Mouse (Mus musculus): Measurements from ENCODE around the gene Pcca. TPM values are rescaled to one million over a fixed set of nuclear protein-coding genes. Genes with fewer than 3 reads are reported as not detected.

The Pcca gene
- polyA plus RNA-seq, 1 experiment = 24.8 TPM

GRCm38 (mm10) chr14:122489686-122490414 lies 44.3 kb upstream of the Pcca start:
- no peak for TF ChIP-seq CTCF (IDR thresholded peaks at IDR 0.05; ENCODE audit: control insufficient read depth, insufficient read depth, low read length)
- TF ChIP-seq POLR2A (IDR thresholded peaks at IDR 0.05; ENCODE audit: borderline replicate concordance, control insufficient read depth, low read depth, low read length) = no peak
- Histone ChIP-seq H3K27ac (ENCODE audit: control insufficient read depth, insufficient read depth, low read depth, low read length, poor library complexity) (no peak overlapping the region), H3K4me3 (replicated peaks; ENCODE audit: control insufficient read depth, low read depth, low read length) (no peak overlapping the region), H3K4me1 (ENCODE audit: control insufficient read depth, insufficient read depth, low read length) (no peaks in the 10 kb centered on the region)
- WGBS = 10% methylated on average over 12 of the region's 12 CpGs

GRCm38 (mm10) chr14:122490441-122491328 lies 43.4 kb upstream of the Pcca start, which contains the start of gene Gm10837:
Gm10837 (plus strand) TSS chr14:122490586.
- Histone ChIP-seq H3K4me1 (ENCODE audit: control insufficient read depth, insufficient read depth, low read length) (no peaks in the 10 kb centered on the region), H3K4me3 (replicated peaks; ENCODE audit: control insufficient read depth, low read depth, low read length) (no peak within 1 kb of the TSS), H3K27ac (ENCODE audit: control insufficient read depth, insufficient read depth, low read depth, low read length, poor library complexity) (no peak within 1 kb of the TSS)
- WGBS = 4% methylated on average over 51 of the region's 51 CpGs
- TF ChIP-seq CTCF (IDR thresholded peaks at IDR 0.05; ENCODE audit: control insufficient read depth, insufficient read depth, low read length) (no peak), POLR2A (IDR thresholded peaks at IDR 0.05; ENCODE audit: borderline replicate concordance, control insufficient read depth, low read depth, low read length) (no peak)

GRCm38 (mm10) chr14:122491521-122491920 lies 42.6 kb upstream of the Pcca start:
- whole genome bisulfite sequencing = 50% methylated on average over 6 of the region's 6 CpGs
- no peaks in the 10 kb centered on the region for H3K4me1 ChIP-seq (ENCODE audit: control insufficient read depth, insufficient read depth, low read length)
- TF ChIP-seq CTCF (IDR thresholded peaks at IDR 0.05; ENCODE audit: control insufficient read depth, insufficient read depth, low read length) = no peak
- H3K27ac ChIP-seq (ENCODE audit: control insufficient read depth, insufficient read depth, low read depth, low read length, poor library complexity) = no peak overlapping the region
- H3K4me3 ChIP-seq (replicated peaks; ENCODE audit: control insufficient read depth, low read depth, low read length) = no peak overlapping the region

- Histone ChIP-seq H3K27ac (ENCODE audit: control insufficient read depth, insufficient read depth, low read depth, low read length, poor library complexity) (no peak overlapping the region), H3K4me3 (replicated peaks; ENCODE audit: control insufficient read depth, low read depth, low read length) (no peak overlapping the region), H3K4me1 (ENCODE audit: control insufficient read depth, insufficient read depth, low read length) (no peaks in the 10 kb centered on the region)
- no peak for TF ChIP-seq CTCF (IDR thresholded peaks at IDR 0.05; ENCODE audit: control insufficient read depth, insufficient read depth, low read length)
- no peak for TF ChIP-seq POLR2A (IDR thresholded peaks at IDR 0.05; ENCODE audit: borderline replicate concordance, control insufficient read depth, low read depth, low read length)
- WGBS = 59% methylated on average over 1 of the region's 1 CpGs
Observed at GRCm38 (mm10) chr14:122492015-122492414, 42.1 kb upstream of the Pcca start.

GRCm38 (mm10) chr14:122509058-122509457 lies 25.1 kb upstream of the Pcca start:
- H3K4me3 ChIP-seq (replicated peaks; ENCODE audit: control insufficient read depth, low read depth, low read length) = no peak overlapping the region
- no peaks in the 10 kb centered on the region for H3K4me1 ChIP-seq (ENCODE audit: control insufficient read depth, insufficient read depth, low read length)
- H3K27ac ChIP-seq (ENCODE audit: control insufficient read depth, insufficient read depth, low read depth, low read length, poor library complexity) = no peak overlapping the region
- WGBS = 13% methylated on average over 2 of the region's 2 CpGs
- no peak for TF ChIP-seq POLR2A (IDR thresholded peaks at IDR 0.05; ENCODE audit: borderline replicate concordance, control insufficient read depth, low read depth, low read length)
- no peak for TF ChIP-seq CTCF (IDR thresholded peaks at IDR 0.05; ENCODE audit: control insufficient read depth, insufficient read depth, low read length)

- no peak overlapping the region for H3K4me3 ChIP-seq (replicated peaks; ENCODE audit: control insufficient read depth, low read depth, low read length)
- 56% methylated on average over 3 of the region's 3 CpGs for WGBS
- H3K4me1 ChIP-seq (ENCODE audit: control insufficient read depth, insufficient read depth, low read length) = no peaks in the 10 kb centered on the region
- TF ChIP-seq POLR2A (IDR thresholded peaks at IDR 0.05; ENCODE audit: borderline replicate concordance, control insufficient read depth, low read depth, low read length) (no peak), CTCF (IDR thresholded peaks at IDR 0.05; ENCODE audit: control insufficient read depth, insufficient read depth, low read length) (no peak)
- H3K27ac ChIP-seq (ENCODE audit: control insufficient read depth, insufficient read depth, low read depth, low read length, poor library complexity) = no peak overlapping the region
Observed at GRCm38 (mm10) chr14:122511519-122511918, 22.6 kb upstream of the Pcca start.

GRCm38 (mm10) chr14:122513511-122514036 lies 20.6 kb upstream of the Pcca start:
- TF ChIP-seq POLR2A (IDR thresholded peaks at IDR 0.05; ENCODE audit: borderline replicate concordance, control insufficient read depth, low read depth, low read length) (no peak), CTCF (IDR thresholded peaks at IDR 0.05; ENCODE audit: control insufficient read depth, insufficient read depth, low read length) (no peak)
- 27% methylated on average over 1 of the region's 1 CpGs for whole genome bisulfite sequencing
- H3K4me1 ChIP-seq (ENCODE audit: control insufficient read depth, insufficient read depth, low read length) = no peaks in the 10 kb centered on the region

GRCm38 (mm10) chr14:122528475-122528874 lies 5.6 kb upstream of the Pcca start:
- H3K4me1 ChIP-seq (ENCODE audit: control insufficient read depth, insufficient read depth, low read length) = no peaks in the 10 kb centered on the region
- no peak overlapping the region for H3K4me3 ChIP-seq (replicated peaks; ENCODE audit: control insufficient read depth, low read depth, low read length)
- 72% methylated on average over 4 of the region's 4 CpGs for WGBS
- TF ChIP-seq CTCF (IDR thresholded peaks at IDR 0.05; ENCODE audit: control insufficient read depth, insufficient read depth, low read length) (no peak), POLR2A (IDR thresholded peaks at IDR 0.05; ENCODE audit: borderline replicate concordance, control insufficient read depth, low read depth, low read length) (no peak)
- no peak overlapping the region for H3K27ac ChIP-seq (ENCODE audit: control insufficient read depth, insufficient read depth, low read depth, low read length, poor library complexity)

More at GRCm38 (mm10) chr14:122513511-122514036, 20.6 kb upstream of the Pcca start:
- Histone ChIP-seq H3K4me3 (replicated peaks; ENCODE audit: control insufficient read depth, low read depth, low read length) (no peak overlapping the region), H3K27ac (ENCODE audit: control insufficient read depth, insufficient read depth, low read depth, low read length, poor library complexity) (no peak overlapping the region)

All from bone marrow, adult 2 months (tissue).